Mouse (Mus musculus) kidney, postnatal 36 days (tissue): ENCODE measurements at regions not wholly inside any gene's neighbourhood (a gene's known extent, or its start where the extent isn't known, plus 50 kb on each side); places are given as distances from the start of the nearest gene placed in this dataset.
"Not testable (repeated sequence)": the region's sequence is repeated elsewhere in the genome, so short reads cannot be mapped to it uniquely, and the experiment has no call there.

Source experiments
- DNase-seq, 2 experiments: peaks; one replicate each; pipeline ENCODE4 v3.0.0; 2021 to 2022; ENCODE audit warnings: mixed read lengths in 2 of 2

- DNase-seq = no peak
These were observed 57.6 kb downstream of the Tmem270 start for GRCm38 (mm10) chr5:134848981-134849380.

GRCm38 (mm10) chr5:134848571-134848970 is 58.0 kb downstream of the Tmem270 start:
- peak in 1 of 2 experiments; percentile 11 for DNase-seq

GRCm38 (mm10) chr5:134845416-134845815 is 61.1 kb downstream of the Tmem270 start:
- DNase-seq = no peak

GRCm38 (mm10) chr5:134844216-134844615 is 62.3 kb downstream of the Tmem270 start:
- not testable (repeated sequence) for DNase-seq

DNA sequence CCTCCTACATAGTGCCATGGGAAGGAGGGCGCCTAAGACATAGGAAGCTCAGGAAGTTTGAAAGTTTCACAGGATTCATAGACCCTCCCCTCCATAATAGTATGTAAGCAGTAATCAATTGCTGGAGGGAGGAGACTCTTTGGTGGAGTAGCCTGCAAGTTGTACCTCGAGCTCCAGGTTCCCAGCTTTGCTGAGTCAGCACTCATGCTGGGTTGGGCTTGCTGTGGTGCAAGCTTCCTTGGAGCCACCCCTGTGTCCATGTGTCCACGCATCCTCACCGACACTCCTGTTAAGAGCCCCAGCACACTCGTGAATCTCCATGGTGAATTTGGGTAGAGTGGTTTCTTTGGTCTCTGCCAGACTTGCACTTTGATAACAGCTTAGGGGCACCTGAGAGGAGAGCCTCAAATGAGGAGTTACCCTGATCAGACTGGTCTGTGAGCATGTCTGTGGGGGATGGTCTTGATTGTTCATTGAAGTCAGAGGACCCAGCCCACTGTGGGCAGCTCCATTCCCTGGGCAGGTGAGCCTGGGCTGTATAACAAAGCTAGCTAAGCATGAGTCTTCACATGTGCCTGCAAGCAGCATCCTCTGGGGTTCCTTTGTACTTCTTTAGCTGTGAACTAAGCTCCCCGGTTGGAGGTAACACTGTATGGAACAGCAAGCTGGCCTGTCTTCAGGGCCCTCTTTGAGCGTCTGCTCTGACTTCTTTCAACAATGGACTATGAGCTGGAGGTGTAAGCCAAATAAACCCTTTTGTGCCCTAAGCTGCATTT is 65.1 kb downstream of the Tmem270 start:
- no peak for DNase-seq

- no peak for DNase-seq
These were observed 70.0 kb downstream of the Tmem270 start for GRCm38 (mm10) chr5:134836489-134836888.

- no peak for DNase-seq
These were observed 73.6 kb downstream of the Tmem270 start for GRCm38 (mm10) chr5:134832896-134833295.

- no peak for DNase-seq
These were observed 70.5 kb upstream of the Eln start for GRCm38 (mm10) chr5:134817671-134818070.

- DNase-seq = no peak
These were observed 62.0 kb upstream of the Eln start for GRCm38 (mm10) chr5:134809121-134809520.

- no peak for DNase-seq
These were observed 57.3 kb upstream of the Eln start for GRCm38 (mm10) chr5:134804291-134805049.

GRCm38 (mm10) chr5:134802161-134802719 is 55.1 kb upstream of the Eln start:
- DNase-seq = peak; percentile 1 to 13

- no peak for DNase-seq
These were observed 53.4 kb upstream of the Eln start for GRCm38 (mm10) chr5:134800481-134800880.

DNA sequence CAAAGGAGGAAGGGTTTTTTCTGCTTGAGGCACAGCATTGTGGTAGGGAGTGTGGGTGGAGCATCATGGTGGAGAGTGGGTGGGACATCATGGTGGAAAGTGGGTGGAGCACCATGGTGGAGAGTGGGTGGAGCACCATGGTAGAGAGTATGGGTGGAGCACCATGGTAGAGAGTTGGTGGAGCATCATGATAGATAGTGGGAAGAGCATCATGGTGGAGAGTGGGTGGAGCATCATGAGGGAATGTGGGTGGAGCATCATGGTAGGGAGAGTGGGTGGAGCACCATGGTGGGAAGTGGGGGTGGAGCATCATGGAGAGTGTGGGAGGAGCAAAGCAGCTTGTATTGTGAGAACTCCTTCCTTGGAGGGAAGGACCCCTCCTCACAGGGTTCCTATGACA is 52.8 kb upstream of the Eln start:
- DNase-seq = no peak

GRCm38 (mm10) chr5:134797688-134798094 is 50.6 kb upstream of the Eln start:
- DNase-seq = no peak
